Mouse (Mus musculus) liver (tissue): ENCODE measurements around the gene Ccdc63.
"Not testable (repeated sequence)": the region's sequence is repeated elsewhere in the genome, so short reads cannot be mapped to it uniquely, and the experiment has no call there.

Source experiments
- DNase-seq: peaks from one replicate; pipeline ENCODE4 v3.0.0-alpha.2; 2020; ENCODE audit warnings: mixed read lengths

Gene Ccdc63

GRCm38 (mm10) chr5:122140723-122141122, at the start of gene Ccdc63:
TSS of gene Ccdc63 (minus strand) at chr5:122140823.
- DNase-seq: no peak

GRCm38 (mm10) chr5:122189115-122189514, 48.5 kb upstream of the Ccdc63 start:
- DNase-seq: no peak

GRCm38 (mm10) chr5:122184858-122185257, 44.2 kb upstream of the Ccdc63 start:
- DNase-seq: not testable (repeated sequence)

- DNase-seq: no peak
Measured at GRCm38 (mm10) chr5:122184283-122184806, 43.7 kb upstream of the Ccdc63 start.

GRCm38 (mm10) chr5:122179665-122180064, 39.0 kb upstream of the Ccdc63 start:
- DNase-seq: no peak

- peak; percentile 51 for DNase-seq
Measured at GRCm38 (mm10) chr5:122176398-122176797, 35.8 kb upstream of the Ccdc63 start.

GRCm38 (mm10) chr5:122175961-122176360, 35.3 kb upstream of the Ccdc63 start:
- no peak for DNase-seq

GRCm38 (mm10) chr5:122175402-122175801, 34.8 kb upstream of the Ccdc63 start:
- DNase-seq: no peak

GRCm38 (mm10) chr5:122171058-122171457, 30.4 kb upstream of the Ccdc63 start:
- DNase-seq: no peak

- DNase-seq: no peak
Measured at GRCm38 (mm10) chr5:122168344-122169069, 27.9 kb upstream of the Ccdc63 start.

GRCm38 (mm10) chr5:122166636-122167161, 26.1 kb upstream of the Ccdc63 start:
- DNase-seq: no peak

GRCm38 (mm10) chr5:122165233-122165915, 24.8 kb upstream of the Ccdc63 start:
- DNase-seq: no peak

GRCm38 (mm10) chr5:122164011-122164410, 23.4 kb upstream of the Ccdc63 start:
- no peak for DNase-seq

- DNase-seq: no peak
Measured at GRCm38 (mm10) chr5:122163194-122163593, 22.6 kb upstream of the Ccdc63 start.

- peak; percentile 42 for DNase-seq
Measured at GRCm38 (mm10) chr5:122158557-122159515, 18.2 kb upstream of the Ccdc63 start.

GRCm38 (mm10) chr5:122157827-122158381, 17.3 kb upstream of the Ccdc63 start, which contains the start of gene Ppp1cc:
TSS of gene Ppp1cc (plus strand) at chr5:122158278.
- peak; percentile 96 for DNase-seq

GRCm38 (mm10) chr5:122156486-122156885, 15.9 kb upstream of the Ccdc63 start:
- no peak for DNase-seq

- DNase-seq: no peak
Measured at GRCm38 (mm10) chr5:122155613-122156012, 15.0 kb upstream of the Ccdc63 start.

GRCm38 (mm10) chr5:122154782-122155181, 14.2 kb upstream of the Ccdc63 start:
- no peak for DNase-seq

GRCm38 (mm10) chr5:122154006-122154405, 13.4 kb upstream of the Ccdc63 start:
- DNase-seq: peak; percentile 31

GRCm38 (mm10) chr5:122152508-122152907, 11.9 kb upstream of the Ccdc63 start:
- DNase-seq: not testable (repeated sequence)

GRCm38 (mm10) chr5:122149259-122149658, 8.6 kb upstream of the Ccdc63 start:
- DNase-seq: no peak
